Mouse (Mus musculus): ENCODE data around the gene C1ql4. TPM values are rescaled to one million over a fixed set of nuclear protein-coding genes. Genes with fewer than 3 reads are reported as not detected.

The C1ql4 gene
- total RNA-seq, 2 experiments from 2014 or later: not detected

DNA sequence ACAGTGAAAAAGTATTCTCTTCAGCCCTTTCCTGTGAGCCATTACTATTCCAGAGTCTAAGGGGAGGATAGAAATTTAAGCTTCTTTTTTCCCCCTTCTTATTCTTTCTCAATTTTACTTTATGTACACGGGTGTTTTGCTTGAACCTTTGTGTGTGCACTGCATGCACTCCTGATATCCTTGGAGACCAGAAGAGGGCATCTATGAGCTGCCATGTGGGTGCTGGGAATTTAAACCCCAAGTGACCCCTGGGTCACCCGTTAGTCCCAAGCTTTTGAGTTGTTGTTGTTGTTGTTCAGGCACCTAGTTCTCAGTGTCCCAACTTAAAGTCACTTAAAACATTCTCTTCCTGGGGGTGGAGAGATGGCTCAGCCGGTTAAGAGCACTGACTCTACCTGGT, 12.4 kb upstream of the C1ql4 start:
- no peak for DNase-seq
- intact Hi-C loops (cut with DNase I): loop anchor here (5.0 kb wide), 1 partner anchor 167 kb away; no protein-coding TSS in a partner anchor

- peak; percentile 63 to 79 for DNase-seq
- intact Hi-C loops (cut with DNase I): loop anchor here (5.0 kb wide), 1 partner anchor 168 kb away; no protein-coding TSS in a partner anchor
Observed at GRCm38 (mm10) chr15:99099139-99099556, 11.5 kb upstream of the C1ql4 start.

DNA sequence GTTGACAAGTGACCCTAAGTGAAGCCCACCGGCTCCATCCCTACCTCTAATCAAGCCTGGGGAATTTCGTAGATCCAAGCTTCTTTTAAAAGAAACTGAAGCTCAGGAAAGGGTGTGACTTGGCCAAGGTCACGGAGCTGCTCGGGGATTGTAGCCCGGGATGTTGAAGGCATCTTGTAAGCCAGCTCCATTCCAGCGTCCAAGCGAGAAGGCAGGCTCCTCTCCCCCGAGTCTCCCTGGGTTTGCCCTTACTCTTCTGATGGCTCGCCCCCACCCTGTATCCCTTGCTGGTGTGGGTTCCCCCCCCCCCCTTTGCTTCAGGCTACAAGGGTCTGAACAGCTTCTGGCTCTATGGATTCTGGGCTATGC, 10.9 kb upstream of the C1ql4 start:
- intact Hi-C loops (cut with DNase I): loop anchor here (5.0 kb wide), 1 partner anchor 169 kb away; no protein-coding TSS in a partner anchor
- no peak for DNase-seq

- intact Hi-C loops (cut with DNase I): loop anchor here (5.0 kb wide), 1 partner anchor 169 kb away; no protein-coding TSS in a partner anchor
- DNase-seq: peak; percentile 45 to 50
Observed at GRCm38 (mm10) chr15:99097840-99098492, 10.3 kb upstream of the C1ql4 start.

DNA sequence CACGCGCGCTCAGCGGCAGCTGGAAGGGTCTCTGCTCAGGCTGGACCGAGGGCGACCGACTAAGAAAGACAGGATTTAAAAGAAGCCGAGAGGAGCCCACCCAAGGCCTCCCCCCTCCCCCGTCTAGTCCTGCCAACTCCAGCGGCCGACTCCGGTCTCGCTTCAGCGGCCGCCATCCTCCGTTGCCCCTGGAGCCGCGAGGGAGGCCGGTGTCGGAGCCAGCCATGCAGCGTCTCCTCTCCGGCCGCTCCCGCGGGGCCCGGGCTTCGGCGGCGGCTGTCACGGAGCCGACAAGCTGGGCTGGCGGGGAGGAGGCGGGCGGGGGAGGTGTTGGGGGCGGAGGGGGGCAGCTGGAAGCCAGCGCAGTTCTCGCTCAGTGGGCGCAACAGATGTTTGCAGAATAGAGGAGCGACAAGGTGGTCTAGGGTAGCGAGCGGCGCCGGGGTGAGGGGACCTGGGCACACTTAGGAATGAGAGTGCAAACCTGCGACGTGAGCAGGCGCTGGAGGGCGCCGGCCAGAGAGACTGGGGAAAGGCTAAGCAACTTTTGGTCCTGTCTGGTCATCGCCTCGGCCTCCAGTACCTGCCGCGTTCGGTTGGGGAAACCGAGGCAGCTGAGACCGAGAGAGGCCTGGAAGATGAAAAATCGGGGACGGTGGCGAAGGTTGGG, 9.3 kb upstream of the C1ql4 start:
- intact Hi-C loops (cut with DNase I): loop anchor here (5.0 kb wide), 1 partner anchor 170 kb away; no protein-coding TSS in a partner anchor
- DNase-seq: peak; percentile 44 to 54

DNA sequence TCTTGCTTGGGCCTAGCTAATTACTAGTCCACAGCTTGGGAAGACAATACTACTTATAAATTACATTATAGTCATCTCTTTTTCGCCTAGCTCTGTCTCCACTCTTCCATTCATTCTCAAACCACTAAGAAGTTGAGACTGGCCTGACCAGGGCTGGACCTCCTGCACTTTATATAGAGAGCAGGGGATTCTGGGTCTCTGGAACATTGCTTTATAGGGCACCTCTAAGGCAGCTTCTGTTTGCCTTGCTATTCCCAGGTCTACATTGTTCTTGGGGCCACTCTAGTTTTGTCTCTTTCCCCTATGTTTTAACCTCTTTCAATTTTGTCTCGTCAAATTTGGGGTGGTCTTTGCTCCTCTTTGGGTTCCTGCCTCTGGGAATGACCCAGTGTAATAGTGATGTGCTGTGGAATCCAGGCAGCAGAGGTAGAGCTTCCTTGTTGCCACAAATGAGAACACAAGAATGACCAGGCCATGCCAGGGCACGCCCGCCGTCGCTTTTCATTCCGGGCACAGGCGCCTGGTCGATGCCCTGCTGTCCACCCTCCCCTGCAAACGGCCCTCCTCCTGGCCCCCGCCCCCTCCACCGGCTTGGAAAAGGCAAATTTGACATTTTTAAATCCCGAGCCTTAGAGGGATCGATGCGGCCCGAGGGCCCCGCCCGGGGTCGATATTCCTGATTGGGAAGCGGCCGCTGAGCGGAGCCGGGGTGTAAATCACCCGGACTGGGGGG, 8.6 kb upstream of the C1ql4 start:
- intact Hi-C loops (cut with DNase I): loop anchor here (5.0 kb wide), 1 partner anchor 171 kb away; no protein-coding TSS in a partner anchor
- no peak for DNase-seq

DNA sequence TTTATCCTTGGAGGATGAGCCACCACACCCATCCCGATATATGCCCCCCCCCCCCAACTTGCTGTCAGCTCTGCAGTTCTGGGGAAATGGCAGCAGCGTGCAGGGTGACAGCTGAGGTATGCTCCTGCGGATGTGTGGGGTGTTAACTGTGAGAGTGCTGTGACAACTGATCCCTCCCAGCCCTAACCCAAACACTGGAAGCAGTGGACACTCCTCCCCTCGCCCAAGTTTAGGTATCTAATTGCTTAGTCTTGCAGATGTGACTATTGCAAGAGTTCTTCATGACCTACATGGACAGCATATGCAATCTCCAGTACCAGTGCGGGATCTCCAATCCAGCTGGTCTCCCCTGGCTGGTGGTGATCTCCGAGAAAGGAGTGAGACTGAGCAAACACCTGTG, 7.7 kb upstream of the C1ql4 start:
- intact Hi-C loops (cut with DNase I): loop anchor here (5.0 kb wide), 1 partner anchor 172 kb away; no protein-coding TSS in a partner anchor
- DNase-seq: no peak

DNA sequence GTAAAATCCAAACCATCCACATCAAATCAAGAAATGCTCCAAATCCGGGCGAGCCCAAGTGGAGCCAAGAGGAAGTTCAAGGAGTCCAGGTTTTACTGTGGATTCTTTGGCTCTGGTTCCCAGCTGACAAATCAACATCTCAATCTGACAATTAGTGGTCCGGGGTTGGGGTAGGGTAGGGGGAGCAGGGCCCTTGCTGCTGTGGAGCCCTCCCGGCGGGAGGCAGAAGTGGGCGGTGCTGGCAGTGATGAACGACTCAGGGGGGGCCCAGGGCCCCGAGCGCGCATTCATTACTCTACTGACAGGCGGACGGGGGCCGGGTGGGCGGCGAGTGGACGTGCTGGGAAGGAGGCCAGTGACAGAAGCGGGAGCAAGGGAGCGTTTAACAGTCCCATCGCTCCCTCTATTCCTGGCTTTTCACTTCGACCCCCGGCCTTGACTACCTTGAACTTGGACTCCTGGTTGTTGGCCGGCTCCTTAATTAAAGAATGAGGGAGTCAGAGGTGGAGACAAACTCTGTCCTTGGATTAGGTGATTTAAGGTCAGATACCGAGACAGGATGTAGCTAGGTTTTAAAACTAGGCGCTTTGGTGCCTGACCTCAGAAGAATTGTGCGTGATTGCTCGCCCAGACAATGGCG, 7.1 kb upstream of the C1ql4 start:
- DNase-seq: no peak
- intact Hi-C loops (cut with DNase I): loop anchor here (5.0 kb wide), 1 partner anchor 173 kb away; no protein-coding TSS in a partner anchor

GRCm38 (mm10) chr15:99093291-99094258, 6.0 kb upstream of the C1ql4 start:
- intact Hi-C loops (cut with DNase I): no loop called here
- DNase-seq: peak; percentile 42 to 55

DNA sequence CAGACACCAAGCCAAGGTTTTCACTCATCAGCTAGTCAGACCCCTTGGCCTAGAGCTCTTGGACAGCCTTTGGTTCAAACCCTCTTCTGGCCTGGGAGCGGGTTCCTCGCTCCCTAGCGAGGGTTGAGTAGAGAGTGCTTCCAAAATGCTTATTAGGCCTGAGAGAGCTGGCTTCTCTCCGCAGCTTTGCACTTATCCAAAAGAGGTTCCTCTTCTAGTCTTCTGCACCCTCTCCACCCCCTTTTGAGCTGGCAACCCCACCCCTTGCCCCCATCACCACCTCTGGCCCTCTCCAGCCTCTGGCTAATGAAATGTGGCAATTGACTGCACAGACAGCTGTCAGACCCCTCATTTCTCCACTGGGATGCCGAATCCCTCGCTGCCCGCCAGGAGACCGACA, 5.3 kb upstream of the C1ql4 start, which contains the start of gene Dnajc22:
Gene Dnajc22 (plus strand): TSS at position 301 of the 400 bp plus-strand sequence.
- DNase-seq: no peak
- intact Hi-C loops (cut with DNase I): no loop called here

DNA sequence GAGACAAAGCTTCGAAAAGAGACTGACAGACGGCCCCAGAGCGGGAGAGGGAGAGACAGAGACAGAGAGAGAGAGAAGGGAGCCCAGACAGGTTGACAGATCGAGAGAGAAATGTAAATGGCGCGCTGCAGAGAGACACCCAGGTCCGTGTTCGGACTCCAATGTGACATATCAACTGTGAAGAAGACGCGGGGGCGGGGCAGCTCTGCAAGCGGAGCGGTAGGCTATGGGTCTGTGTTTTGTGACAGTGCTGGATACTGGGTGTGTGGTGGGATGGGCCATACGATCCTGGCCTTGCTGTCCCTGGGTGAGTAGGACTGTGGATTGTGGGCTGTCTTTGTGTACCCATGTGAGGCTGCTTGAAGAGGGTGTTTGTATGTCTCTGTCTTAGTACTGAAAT, 1.5 kb upstream of the C1ql4 start:
- intact Hi-C loops (cut with DNase I): loop anchor here (5.0 kb wide), 1 partner anchor 37 kb away; no protein-coding TSS in a partner anchor
- DNase-seq: no peak

- peak; percentile 86 to 92 for DNase-seq
- intact Hi-C loops (cut with DNase I): loop anchor here (5.0 kb wide), 1 partner anchor 36 kb away; no protein-coding TSS in a partner anchor
Observed at GRCm38 (mm10) chr15:99088292-99088691, 675 bp upstream of the C1ql4 start.

GRCm38 (mm10) chr15:99085997-99086396, 1.6 kb downstream of the C1ql4 start:
- no peak for DNase-seq
- intact Hi-C loops (cut with DNase I): loop anchor here (5.0 kb wide), 1 partner anchor 34 kb away; no protein-coding TSS in a partner anchor

GRCm38 (mm10) chr15:99084618-99085017, 3.0 kb downstream of the C1ql4 start:
- no peak for DNase-seq
- intact Hi-C loops (cut with DNase I): loop anchor here (5.0 kb wide), 3 partner anchors 32 to 183 kb away; no protein-coding TSS in a partner anchor

DNA sequence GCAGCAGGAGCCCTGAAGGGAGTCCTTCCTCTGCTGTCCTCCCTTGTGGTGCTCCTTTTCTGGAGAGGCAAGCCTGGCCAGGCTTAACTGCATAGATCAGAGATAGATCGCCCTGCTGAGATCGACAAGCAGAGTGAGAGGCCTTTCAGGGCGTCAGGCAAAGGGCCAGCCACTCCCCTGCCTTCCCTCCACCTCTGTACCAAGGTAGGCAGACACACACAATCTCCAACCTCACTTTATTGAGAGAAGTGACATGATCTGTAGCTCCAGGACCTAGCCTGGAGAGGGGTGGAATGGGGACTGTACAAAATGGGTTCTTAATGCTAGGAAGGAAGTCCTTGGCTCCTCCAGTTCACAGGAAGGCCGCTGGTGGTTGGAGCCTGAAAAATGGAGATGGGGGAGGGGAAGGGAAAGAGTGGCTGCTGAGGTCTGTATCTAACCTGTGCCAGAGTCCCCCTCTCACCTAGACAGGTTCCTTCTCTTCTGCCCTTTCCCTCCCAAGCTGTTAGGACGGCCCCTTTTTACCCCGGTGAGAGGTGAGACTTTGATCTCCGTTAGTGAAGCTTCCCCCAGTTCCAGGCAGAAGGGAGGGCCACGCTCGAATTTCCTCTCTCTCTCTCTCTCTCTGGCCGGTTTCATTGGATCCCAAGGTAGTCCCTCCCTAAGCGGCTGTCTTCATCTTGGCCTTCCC, 3.6 kb downstream of the C1ql4 start:
- no peak for DNase-seq
- intact Hi-C loops (cut with DNase I): loop anchor here (5.0 kb wide), 2 partner anchors 113 to 183 kb away; no protein-coding TSS in a partner anchor

GRCm38 (mm10) chr15:99083258-99083657, 4.4 kb downstream of the C1ql4 start:
- DNase-seq: peak; percentile 63 to 69
- intact Hi-C loops (cut with DNase I): loop anchor here (5.0 kb wide), 2 partner anchors 114 to 184 kb away; no protein-coding TSS in a partner anchor

DNA sequence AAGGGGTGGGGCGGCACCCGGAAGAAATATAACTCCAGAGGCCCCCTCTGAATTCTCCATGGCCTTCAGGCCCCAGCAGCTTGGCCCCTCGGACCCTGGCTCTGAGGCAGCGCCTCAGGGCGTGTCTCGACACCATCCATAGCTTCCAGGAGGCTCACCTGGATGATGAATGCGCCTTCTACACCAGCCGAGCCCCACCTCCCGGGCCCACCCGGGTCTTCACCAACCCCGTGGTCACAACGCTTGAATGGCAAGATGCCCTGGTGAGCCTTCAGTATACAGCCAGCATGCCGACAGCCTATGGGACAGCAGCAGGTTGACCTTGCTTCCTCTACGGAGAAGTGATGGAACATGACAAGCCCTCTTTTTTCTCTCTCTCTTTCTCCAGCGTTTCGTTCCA, 4.8 kb downstream of the C1ql4 start:
- intact Hi-C loops (cut with DNase I): loop anchor here (5.0 kb wide), 2 partner anchors 114 to 184 kb away; no protein-coding TSS in a partner anchor
- DNase-seq: no peak

GRCm38 (mm10) chr15:99082322-99082721, 5.3 kb downstream of the C1ql4 start:
- no peak for DNase-seq
- intact Hi-C loops (cut with DNase I): loop anchor here (5.0 kb wide), 2 partner anchors 115 to 185 kb away; no protein-coding TSS in a partner anchor

Data from heart, postnatal 14 days (tissue).